ENCODE assay signal across 13 mouse cellular contexts in genomic region chr9:93008511-93009302, GRCm38 (mm10).
DNase-seq lines count a peak whose midpoint lies in the region; ATAC-seq lines count a peak whose summit lies in the region.
"Had no signal": no experiment of that assay in that cellular context is flagged by ENCODE, and none has a peak within 500 bp of the region (broad histone marks: within the 10 kb centered on the region; RNA-seq: fewer than 3 reads in every experiment).

No protein-coding gene starts in this region.

- no peak overlapping the region for H3K4me2 ChIP-seq in forebrain, embryonic 14.5 days (ENCODE audit: low read length)
- H3K4me2 ChIP-seq in midbrain, embryonic 14.5 days (ENCODE audit: low read length) = no peak overlapping the region

- no peak overlapping the region for H3K4me3 ChIP-seq in forebrain, embryonic 14.5 days (ENCODE audit: low read depth, low read length)
- H3K4me3 ChIP-seq in midbrain, embryonic 14.5 days (replicated peaks; ENCODE audit: low read depth, low read length) = no peak overlapping the region
- H3K4me3 ChIP-seq: heart, adult 2 months had no signal

- 48% methylated on average over 4 of the region's 4 CpGs for WGBS in forebrain, embryonic 14.5 days
- 54% methylated on average over 4 of the region's 4 CpGs for whole genome bisulfite sequencing in midbrain, embryonic 14.5 days

- ATAC-seq in forebrain, embryonic 14.5 days = peak; percentile 84
- no peak for ATAC-seq in midbrain, embryonic 14.5 days (ENCODE audit: low FRiP score, low TSS enrichment)
- ATAC-seq: liver, postnatal 0 days had no signal

- no peak overlapping the region for H3K27ac ChIP-seq in forebrain, embryonic 14.5 days (ENCODE audit: low read depth, low read length)
- no peak overlapping the region for H3K27ac ChIP-seq in midbrain, embryonic 14.5 days (replicated peaks; ENCODE audit: low read depth, low read length)
- H3K27ac ChIP-seq: heart, adult 2 months; stomach, postnatal 0 days had no signal

- DNase-seq in adrenal gland, adult 2 months = peak; percentile 2
- no peak for DNase-seq in adrenal gland, postnatal 10 days
- DNase-seq in layer of hippocampus, adult 9-11 months = peak; percentile 42
- no peak for DNase-seq in layer of hippocampus, adult 11-12 months (ENCODE audit: low spot score)
- peak; percentile 76 for DNase-seq in forebrain, embryonic 14.5 days (ENCODE audit: low spot score)
- DNase-seq in midbrain, embryonic 14.5 days = peak; percentile 33
- DNase-seq in adrenal gland, postnatal 4 days (ENCODE audit: low spot score in 2 of 2) = no peak
- DNase-seq in thymus, postnatal 25 days = no peak
- DNase-seq: cerebellum, adult 2 months; heart, adult 2 months; kidney, adult 8-10 months; liver, postnatal 0 days had no signal

- H3K9me3 ChIP-seq in forebrain, embryonic 14.5 days (replicated peaks; ENCODE audit: control insufficient read depth, low read length) = no peaks in the 10 kb centered on the region
- no peaks in the 10 kb centered on the region for H3K9me3 ChIP-seq in midbrain, embryonic 14.5 days (ENCODE audit: control insufficient read depth, low read length)

- no peaks in the 10 kb centered on the region for H3K27me3 ChIP-seq in forebrain, embryonic 14.5 days (replicated peaks; ENCODE audit: control insufficient read depth, insufficient read depth, low read length)
- H3K27me3 ChIP-seq in midbrain, embryonic 14.5 days (ENCODE audit: control insufficient read depth, insufficient read depth, low read length) = no peaks in the 10 kb centered on the region

- H3K36me3 ChIP-seq in forebrain, embryonic 14.5 days (ENCODE audit: control insufficient read depth, insufficient read depth, low read length) = no peaks in the 10 kb centered on the region
- no peaks in the 10 kb centered on the region for H3K36me3 ChIP-seq in midbrain, embryonic 14.5 days (ENCODE audit: control insufficient read depth, insufficient read depth, low read length)

- no peak overlapping the region for H3K9ac ChIP-seq in forebrain, embryonic 14.5 days (ENCODE audit: low read length)
- no peak overlapping the region for H3K9ac ChIP-seq in midbrain, embryonic 14.5 days (replicated peaks; ENCODE audit: low read length)
- H3K9ac ChIP-seq: liver, postnatal 0 days had no signal

- no peaks in the 10 kb centered on the region; the same call in 1 of the 2 replicates for H3K4me1 ChIP-seq in forebrain, embryonic 14.5 days (ENCODE audit: control insufficient read depth, insufficient read depth, low read length)
- H3K4me1 ChIP-seq in midbrain, embryonic 14.5 days (ENCODE audit: control insufficient read depth, insufficient read depth, low read length) = no peaks in the 10 kb centered on the region

Comparison
In these comparisons a context has a peak if more than half of its experiments do, and no peak if none do; other contexts are left out.
1. DNase-seq: peak in adrenal gland, adult 2 months (single experiment), layer of hippocampus, adult 9-11 months (single experiment), forebrain, embryonic 14.5 days (single experiment) and midbrain, embryonic 14.5 days (single experiment); none in adrenal gland, postnatal 10 days (single experiment), layer of hippocampus, adult 11-12 months (single experiment), adrenal gland, postnatal 4 days (0 of 2) and thymus, postnatal 25 days (single experiment).